Mouse (Mus musculus) olfactory bulb, adult 2 months (tissue): Measurements from ENCODE around the gene Fkbp10. TPM values are rescaled to one million over a fixed set of nuclear protein-coding genes. Genes with fewer than 3 reads are reported as not detected.
A peak's percentile ranks its signal among the peaks of the same experiment; 100 is the strongest.

Experiments
- H3K27ac ChIP-seq: fragments of 200-500 bp; 2 replicates; pipeline ENCODE4 v1.5.1; 2012; ENCODE audit warnings: low read depth, low read length; ENCODE audit not compliant: insufficient read depth
- H3K4me1 ChIP-seq: fragments of 200-500 bp; 2 replicates; pipeline ENCODE4 v1.6.1; 2012; ENCODE audit warnings: low read length; ENCODE audit not compliant: control insufficient read depth, insufficient read depth
- H3K4me3 ChIP-seq: fragments of 200-500 bp; 2 replicates; pipeline ENCODE4 v1.5.1; 2012; ENCODE audit warnings: mild to moderate bottlenecking, low read depth, low read length, moderate library complexity; ENCODE audit not compliant: insufficient read depth
- CTCF ChIP-seq: fragments of 200-500 bp; IDR thresholded peaks from 2 replicates; pipeline ENCODE4 v1.5.1; 2012; ENCODE audit warnings: low read depth, mild to moderate bottlenecking, low read length, moderate library complexity; ENCODE audit not compliant: insufficient read depth
- POLR2A ChIP-seq: fragments of 200-500 bp; IDR thresholded peaks from 2 replicates; pipeline ENCODE4 v1.6.1; 2012; ENCODE audit warnings: mild to moderate bottlenecking, low read depth, low read length, moderate library complexity; ENCODE audit not compliant: insufficient read depth
- WGBS: fragments of 180-500 bp; shearing (Covaris S2); methylation state at CpG from one replicate; pipeline ENCODE4 v1.1.7; 2018; 5-methylcytosine and 5-hydroxymethylcytosine counted together
- polyA plus RNA-seq: library from polyadenylated mRNA; stranded (reverse); fragments of >200 nt; gene quantifications from 2 replicates; pipeline ENCODE4 v1.2.4, GENCODE M21; 2012; ENCODE audit warnings: low replicate concordance; ENCODE audit not compliant: missing spikeins, insufficient read depth, insufficient read length

Fkbp10 gene
- polyA plus RNA-seq, 1 experiment, result not detected

GRCm38 (mm10) chr11:100379311-100379710 is 36.2 kb upstream of the Fkbp10 start:
- Histone ChIP-seq H3K4me1 (peaks cover 17% of the 10 kb centered on the region), H3K4me3 (no peak overlapping the region), H3K27ac (no peak overlapping the region)
- TF ChIP-seq POLR2A, result no peak
- WGBS, result 91% methylated on average over 4 of the region's 4 CpGs

GRCm38 (mm10) chr11:100382682-100383081 is 32.8 kb upstream of the Fkbp10 start:
- peaks cover 40% of the 10 kb centered on the region for H3K4me1 ChIP-seq
- no peak overlapping the region for H3K4me3 ChIP-seq
- 0 out of 2 replicates have a peak overlapping the region, but pooled peaks have one; percentile 42 for H3K27ac ChIP-seq
- TF ChIP-seq CTCF (no peak), POLR2A (no peak)
- WGBS, result 69% methylated on average over 6 of the region's 6 CpGs

- WGBS, result 91% methylated on average over 3 of the region's 3 CpGs
- no peak for TF ChIP-seq POLR2A
- TF ChIP-seq CTCF, result no peak
Observed at GRCm38 (mm10) chr11:100385016-100385415, 30.5 kb upstream of the Fkbp10 start.

GRCm38 (mm10) chr11:100386586-100386985 is 28.9 kb upstream of the Fkbp10 start:
- TF ChIP-seq CTCF (no peak), POLR2A (no peak)
- WGBS, result 64% methylated on average over 5 of the region's 5 CpGs
- Histone ChIP-seq H3K4me3 (no peak overlapping the region), H3K4me1 (peaks cover 72% of the 10 kb centered on the region), H3K27ac (peak overlapping the region; percentile 74)

More at GRCm38 (mm10) chr11:100385016-100385415, 30.5 kb upstream of the Fkbp10 start:
- no peak overlapping the region for H3K4me3 ChIP-seq
- H3K4me1 ChIP-seq, result peaks cover 61% of the 10 kb centered on the region
- H3K27ac ChIP-seq, result no peak overlapping the region

GRCm38 (mm10) chr11:100387111-100387510 is 28.4 kb upstream of the Fkbp10 start:
- Histone ChIP-seq H3K27ac (peak overlapping the region; percentile 74), H3K4me3 (no peak overlapping the region), H3K4me1 (peaks cover 72% of the 10 kb centered on the region)
- WGBS, result 84% methylated on average over 6 of the region's 6 CpGs
- no peak for TF ChIP-seq POLR2A
- TF ChIP-seq CTCF, result no peak

DNA sequence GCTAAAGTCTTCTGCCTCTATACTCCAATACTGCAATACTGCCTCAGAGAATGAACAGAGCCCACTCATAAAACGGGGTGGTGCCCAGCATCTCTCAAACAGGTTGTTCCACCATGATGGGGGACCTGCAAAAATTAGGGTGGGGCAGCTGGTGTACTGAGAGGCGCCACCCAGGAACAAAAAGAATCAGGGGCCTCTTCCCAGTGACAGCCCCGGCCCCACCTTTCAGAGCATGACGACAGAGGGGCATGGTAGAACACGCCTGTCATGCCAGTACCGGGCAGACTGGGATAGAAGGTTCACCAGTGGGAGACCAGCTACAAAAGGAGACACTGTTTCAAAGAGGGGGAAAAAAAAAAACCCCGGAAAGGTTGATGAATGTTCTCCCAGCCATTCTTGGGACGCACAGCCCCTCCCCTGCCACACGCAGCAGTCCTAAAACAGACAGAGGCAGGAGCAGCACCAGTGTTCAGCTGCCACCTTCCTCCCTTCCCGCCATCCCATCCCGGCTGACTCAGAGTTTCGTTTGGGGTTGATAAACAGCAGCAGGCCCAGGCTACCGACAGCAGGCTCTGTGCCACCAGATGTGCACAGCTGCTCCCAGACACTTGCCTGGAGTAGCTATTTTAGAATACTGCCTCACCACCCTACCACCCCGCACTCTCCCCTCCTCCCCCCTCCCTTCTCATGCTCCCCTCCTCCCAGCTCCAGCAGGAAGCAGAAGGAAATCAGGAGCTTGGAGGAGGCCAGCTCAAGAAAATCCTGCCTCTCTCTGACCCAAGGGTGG is 27.7 kb upstream of the Fkbp10 start:
- WGBS, result 24% methylated on average over 14 of the region's 14 CpGs
- no peak for TF ChIP-seq POLR2A
- no peak for TF ChIP-seq CTCF
- Histone ChIP-seq H3K4me1 (peaks cover 70% of the 10 kb centered on the region), H3K27ac (peak overlapping the region; percentile 95), H3K4me3 (no peak overlapping the region)

- 71% methylated on average over 6 of the region's 6 CpGs for WGBS
- peak overlapping the region; percentile 95 for H3K27ac ChIP-seq
- H3K4me3 ChIP-seq, result no peak overlapping the region
- H3K4me1 ChIP-seq, result peaks cover 66% of the 10 kb centered on the region
- TF ChIP-seq POLR2A (no peak), CTCF (no peak)
Observed at GRCm38 (mm10) chr11:100388588-100388987, 26.9 kb upstream of the Fkbp10 start.

DNA sequence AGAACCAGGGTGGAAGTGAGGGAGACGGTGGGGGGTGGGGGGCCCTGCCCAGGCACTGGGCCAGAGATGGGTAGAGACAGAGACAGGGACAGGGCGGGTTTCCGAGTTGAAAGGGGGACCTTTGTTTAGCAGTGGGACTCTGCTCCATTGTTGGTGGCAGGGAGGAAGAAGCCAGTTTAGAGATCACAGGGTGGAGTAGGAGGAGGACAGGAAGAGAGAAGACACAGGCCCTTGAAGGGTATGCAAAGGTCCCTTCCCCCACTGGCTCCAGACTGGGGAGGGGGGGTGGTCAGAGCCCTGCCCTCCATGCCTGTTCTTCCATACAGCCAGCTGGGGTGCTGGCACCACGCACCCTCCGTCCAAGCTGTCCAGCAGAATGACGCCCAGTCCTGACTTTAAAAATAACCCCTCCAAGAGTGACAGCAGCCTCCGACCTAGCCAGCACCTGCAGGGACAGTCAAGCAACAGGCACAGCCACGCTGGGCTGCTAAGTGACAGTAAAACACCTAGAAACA is 25.5 kb upstream of the Fkbp10 start:
- TF ChIP-seq POLR2A, result no peak
- TF ChIP-seq CTCF, result no peak
- peak overlapping the region; percentile 22 for H3K27ac ChIP-seq
- WGBS, result 37% methylated on average over 8 of the region's 8 CpGs
- peaks cover 71% of the 10 kb centered on the region for H3K4me1 ChIP-seq
- H3K4me3 ChIP-seq, result no peak overlapping the region

DNA sequence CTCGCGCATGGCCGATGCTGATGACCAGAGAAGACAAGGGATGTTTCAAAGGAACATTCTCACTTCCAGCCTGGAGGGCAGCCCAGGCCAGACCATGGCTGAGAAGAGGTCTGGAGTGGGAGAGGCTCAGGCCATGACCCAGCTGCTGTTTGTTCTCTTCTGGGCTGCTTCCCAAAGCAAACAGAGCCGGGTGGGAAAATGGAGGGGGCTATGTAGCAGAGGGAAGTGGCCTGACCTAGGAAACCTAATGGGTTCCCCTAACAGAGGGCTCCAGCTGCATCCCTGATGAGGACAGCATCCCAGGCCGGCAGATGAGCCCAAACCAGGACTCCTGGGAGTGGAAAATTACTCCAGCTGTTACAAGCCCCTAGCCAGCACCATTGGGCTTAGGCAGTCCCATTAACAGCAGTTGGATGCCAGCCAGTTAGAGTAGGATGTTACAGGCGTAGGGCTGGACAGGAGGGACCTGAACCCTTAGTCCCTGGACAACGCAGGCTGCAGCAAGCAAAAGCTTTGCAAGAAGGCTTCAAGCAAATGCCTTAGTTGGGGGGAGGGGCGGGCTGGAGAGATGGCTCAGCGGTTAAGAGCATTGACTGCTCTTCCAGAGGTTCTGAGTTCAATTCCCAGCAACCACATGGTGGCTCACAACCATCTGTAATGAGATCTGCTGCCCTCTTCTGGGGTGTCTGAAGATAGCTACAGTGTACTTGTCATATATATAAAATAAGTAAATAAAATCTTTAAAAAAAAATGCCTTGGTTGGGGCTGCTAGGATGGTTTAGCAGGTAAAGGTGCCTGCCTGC is 24.2 kb upstream of the Fkbp10 start:
- Histone ChIP-seq H3K4me3 (no peak overlapping the region), H3K27ac (peak overlapping the region; percentile 17), H3K4me1 (peaks cover 74% of the 10 kb centered on the region)
- 56% methylated on average over 9 of the region's 9 CpGs for WGBS
- TF ChIP-seq POLR2A, result no peak
- no peak for TF ChIP-seq CTCF
